Comparison of ENCODE assay signal across 8 mouse cellular contexts in the genomic region with DNA sequence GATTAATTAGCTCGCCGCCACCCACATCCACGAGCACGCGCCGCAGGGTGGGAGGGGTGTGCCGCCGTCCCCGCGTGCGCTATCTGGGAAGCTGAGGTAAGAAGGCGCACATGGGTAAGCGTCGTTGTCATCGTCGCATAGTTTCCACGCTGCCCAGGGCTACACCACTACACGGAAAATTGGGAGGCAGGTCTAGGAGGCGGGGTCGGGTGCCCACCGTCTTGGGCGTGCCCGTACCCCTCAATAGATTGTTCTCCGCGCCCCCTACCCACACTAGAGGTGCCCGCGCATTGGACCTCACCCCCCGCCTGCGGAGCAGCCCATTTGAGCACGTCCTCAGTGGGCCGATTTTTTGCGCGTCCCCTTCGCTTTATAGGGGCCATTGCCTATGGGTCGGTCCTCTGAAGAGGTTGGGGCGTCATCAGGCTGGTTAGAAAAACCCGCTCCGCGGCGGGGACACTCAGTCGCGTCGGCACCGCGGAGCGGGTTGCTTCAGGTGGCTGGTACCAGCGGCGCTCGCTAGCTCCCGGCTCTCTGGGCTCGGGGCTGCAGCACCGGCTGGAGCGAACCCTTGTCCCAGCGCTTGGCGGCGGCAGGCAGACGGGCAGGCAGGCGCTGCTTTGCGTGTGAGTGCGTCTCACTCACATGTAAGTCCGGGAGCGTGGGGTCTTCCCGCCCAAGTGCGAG. TPM values are rescaled to one million over a fixed set of nuclear protein-coding genes. Genes with fewer than 3 reads are reported as not detected.
DNase-seq lines count a peak whose midpoint lies in the region; TF ChIP-seq lines count a peak whose summit lies in the region.

No protein-coding gene starts in this region.

- 44% methylated on average over 64 of the region's 64 CpGs for WGBS in forebrain, embryonic 10.5 days

- H3K9ac ChIP-seq in ES-Bruce4 (ENCODE audit: low read depth, poor library complexity, severe bottlenecking): peak overlapping the region; percentile 99

- peaks cover 13% of the 10 kb centered on the region for H3K27me3 ChIP-seq in ES-Bruce4 (ENCODE audit: control insufficient read depth, insufficient read depth, low read length, poor library complexity, severe bottlenecking)
- H3K27me3 ChIP-seq in forebrain, embryonic 10.5 days (ENCODE audit: poor library complexity, severe bottlenecking): peaks cover 5% of the 10 kb centered on the region; the same call in 1 of the 2 replicates

- intact Hi-C loops in heart, postnatal 10 days (cut with DNase I): no loop called here

- TF ChIP-seq POLR2A in ES-Bruce4 (IDR thresholded peaks at IDR 0.05; ENCODE audit: insufficient read depth, low read length): no peak
- peak; percentile 75 for TF ChIP-seq POLR2A in brain, embryonic 14.5 days (IDR thresholded peaks at IDR 0.05; ENCODE audit: borderline replicate concordance, extremely low read depth, insufficient read depth, insufficient read length, poor library complexity, severe bottlenecking)

- peak overlapping the region; percentile 58 for H3K4me3 ChIP-seq in ES-Bruce4 (ENCODE audit: low read depth, low read length)
- peak overlapping the region; percentile 98 for H3K4me3 ChIP-seq in forebrain, embryonic 10.5 days

- TF ChIP-seq EP300 in ES-Bruce4 (IDR thresholded peaks at IDR 0.05; ENCODE audit: insufficient read depth, low read depth, low read length): no peak

- peak; percentile 95 for DNase-seq in brain, embryonic 14.5 days (ENCODE audit: low read depth)
- DNase-seq in forebrain, embryonic 10.5 days (ENCODE audit: extremely low spot score, low spot score): peak; percentile 73
- peak; percentile 74 to 76 for DNase-seq in heart, postnatal 10 days
- peak; percentile 68 to 75 for DNase-seq in layer of hippocampus, postnatal 10 days (ENCODE audit: low spot score in 2 of 2)
- peak; percentile 80 for DNase-seq in lung, postnatal 10 days
- peak; percentile 50 for DNase-seq in retina, adult 2 months (ENCODE audit: low read depth, low spot score)
- DNase-seq in thymus, postnatal 25 days: peak; percentile 51

- H3K27ac ChIP-seq in ES-Bruce4 (ENCODE audit: insufficient read depth, low read length): no peak overlapping the region
- peak overlapping the region; percentile 100 for H3K27ac ChIP-seq in forebrain, embryonic 10.5 days

- H3K36me3 ChIP-seq in ES-Bruce4 (ENCODE audit: control insufficient read depth, insufficient read depth, low read length, poor library complexity, severe bottlenecking): no peaks in the 10 kb centered on the region
- peaks cover 32% of the 10 kb centered on the region for H3K36me3 ChIP-seq in forebrain, embryonic 10.5 days (replicated peaks)

- no peaks in the 10 kb centered on the region for H3K4me1 ChIP-seq in ES-Bruce4 (ENCODE audit: control insufficient read depth, insufficient read depth, low read length)
- peaks cover 43% of the 10 kb centered on the region for H3K4me1 ChIP-seq in forebrain, embryonic 10.5 days

- TF ChIP-seq CTCF in ES-Bruce4 (IDR thresholded peaks at IDR 0.05; ENCODE audit: low read depth, low read length): no peak
- no peak for TF ChIP-seq CTCF in brain, embryonic 14.5 days (IDR thresholded peaks at IDR 0.05; ENCODE audit: borderline replicate concordance, extremely low read depth, insufficient read depth, insufficient read length)

- H3K9me3 ChIP-seq in ES-Bruce4 (replicated peaks; ENCODE audit: control insufficient read depth, insufficient read depth, low read length, poor library complexity, severe bottlenecking): peaks cover 8% of the 10 kb centered on the region
- peaks cover 22% of the 10 kb centered on the region for H3K9me3 ChIP-seq in forebrain, embryonic 10.5 days

RNA-seq across cellular contexts. Expression of gene Gm20721, which starts 19.1 kb away (rescaled TPM):
- 0.40 and 0.90 TPM in 2 replicates for polyA plus RNA-seq in ES-Bruce4 (2011; ENCODE audit: insufficient read depth, insufficient read length, low read depth, missing spikeins)
- polyA plus RNA-seq in brain, embryonic 14.5 days (2012; rRNA removed): 0.53 and 0.71 TPM in 2 replicates
- polyA plus RNA-seq in forebrain, embryonic 10.5 days (2016; fragmentation: Nextera tagmentation; extraction: Ambion mirVana): 5.9 and 8.1 TPM in 2 replicates
- total RNA-seq in heart, postnatal 10 days (2021): 1 to 10 TPM; 2.4 to 2.8 TPM
- 1 to 10 TPM; 1.3 to 1.9 TPM for total RNA-seq in layer of hippocampus, postnatal 10 days (2021)

RNA-seq across cellular contexts. Expression of gene Gnas, which starts 43.3 kb away (rescaled TPM):
- polyA plus RNA-seq in ES-Bruce4 (2011; ENCODE audit: insufficient read depth, insufficient read length, low read depth, missing spikeins): 394 and 424 TPM in 2 replicates
- polyA plus RNA-seq in brain, embryonic 14.5 days (2012; rRNA removed): 1,690 and 2,178 TPM in 2 replicates
- polyA plus RNA-seq in forebrain, embryonic 10.5 days (2016; fragmentation: Nextera tagmentation; extraction: Ambion mirVana): 880 and 928 TPM in 2 replicates
- total RNA-seq in heart, postnatal 10 days (2021): 1,000 to 10,000 TPM; 1,834 to 2,103 TPM
- 1,000 to 10,000 TPM; 1,824 to 1,870 TPM for total RNA-seq in layer of hippocampus, postnatal 10 days (2021)
